ENCODE assay signal across 11 mouse cellular contexts in the genomic region with DNA sequence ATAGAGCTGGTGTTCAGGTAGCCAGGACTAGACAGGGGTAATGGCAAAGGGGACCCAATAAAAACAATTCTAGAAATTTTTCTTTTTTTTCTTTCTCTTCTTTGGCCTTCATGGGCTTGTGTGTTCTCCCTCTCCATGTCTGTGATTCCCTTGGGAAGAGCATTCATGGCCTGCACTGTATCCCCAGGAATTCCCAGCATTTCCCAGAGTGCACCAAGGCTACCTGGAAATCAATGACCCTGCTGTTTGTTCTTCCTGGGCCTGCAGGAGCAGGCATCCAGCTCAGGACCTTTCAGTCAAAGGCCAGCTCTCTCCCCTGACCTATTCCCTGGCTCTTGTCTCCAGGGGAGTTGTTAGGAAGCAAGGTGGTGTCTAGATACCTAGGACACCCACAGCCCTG. TPM values are rescaled to one million over a fixed set of nuclear protein-coding genes. Genes with fewer than 3 reads are reported as not detected.
DNase-seq lines count a peak whose midpoint lies in the region; ATAC-seq and TF ChIP-seq lines count a peak whose summit lies in the region.
"Had no signal": no experiment of that assay in that cellular context is flagged by ENCODE, and none has a peak within 500 bp of the region (broad histone marks: within the 10 kb centered on the region; RNA-seq: fewer than 3 reads in every experiment).

No protein-coding gene starts in this region.

- TF ChIP-seq CTCF in liver, embryonic 14.5 days (IDR thresholded peaks at IDR 0.05; ENCODE audit: low read depth), result no peak

- ATAC-seq in lung, embryonic 15.5 days (ENCODE audit: borderline replicate concordance, extremely low read depth, low FRiP score, low TSS enrichment), result no peak
- ATAC-seq in hindbrain, embryonic 11.5 days (ENCODE audit: low FRiP score), result no peak
- ATAC-seq in liver, embryonic 14.5 days (ENCODE audit: insufficient read depth), result 0 out of 2 replicates have a peak, but pooled peaks have one; percentile 20
- ATAC-seq in inflammation-experienced regulatory T-cells, adult 6 months, result no peak

- no peak overlapping the region for H3K27ac ChIP-seq in lung, embryonic 15.5 days
- no peak overlapping the region for H3K27ac ChIP-seq in hindbrain, embryonic 11.5 days (ENCODE audit: low read depth, low read length)
- H3K27ac ChIP-seq in liver, embryonic 14.5 days, result no peak overlapping the region

- no peaks in the 10 kb centered on the region for H3K36me3 ChIP-seq in lung, embryonic 15.5 days
- H3K36me3 ChIP-seq in hindbrain, embryonic 11.5 days (ENCODE audit: control insufficient read depth, insufficient read depth, low read length), result no peaks in the 10 kb centered on the region
- H3K36me3 ChIP-seq in liver, embryonic 14.5 days (replicated peaks; ENCODE audit: control insufficient read depth, insufficient read depth, low read depth), result no peaks in the 10 kb centered on the region
- H3K36me3 ChIP-seq: G1E had no signal

- no peak for DNase-seq in lung, postnatal 4 days
- DNase-seq in hindbrain, embryonic 11.5 days (ENCODE audit: low spot score), result peak; percentile 12
- peak in 1 of 3 experiments; percentile 12 for DNase-seq in liver, embryonic 14.5 days (ENCODE audit: low read depth in 3 of 3, low spot score in 3 of 3)
- peak; percentile 34 for DNase-seq in yolk sac, embryonic 10.5 days (ENCODE audit: low spot score)
- no peak for DNase-seq in cerebellum, postnatal 25 days
- DNase-seq: cerebellum, adult 11 months; kidney, adult 9 months had no signal

- no peak for TF ChIP-seq EP300 in liver, embryonic 14.5 days (IDR thresholded peaks at IDR 0.05; ENCODE audit: low read depth)

- H3K4me2 ChIP-seq in lung, embryonic 15.5 days, result peak overlapping the region; percentile 97
- H3K4me2 ChIP-seq in hindbrain, embryonic 11.5 days (replicated peaks; ENCODE audit: low read depth, low read length), result peak overlapping the region; percentile 83
- no peak overlapping the region for H3K4me2 ChIP-seq in liver, embryonic 14.5 days (ENCODE audit: low read depth)

- peaks cover 10% of the 10 kb centered on the region; the same call in 1 of the 2 replicates for H3K27me3 ChIP-seq in lung, embryonic 15.5 days
- peaks cover 3% of the 10 kb centered on the region; the same call in 1 of the 2 replicates for H3K27me3 ChIP-seq in hindbrain, embryonic 11.5 days (ENCODE audit: control insufficient read depth, insufficient read depth, low read length)
- peaks cover 21% of the 10 kb centered on the region for H3K27me3 ChIP-seq in liver, embryonic 14.5 days (ENCODE audit: control insufficient read depth, insufficient read depth, low read length)

- peaks cover 23% of the 10 kb centered on the region for H3K4me1 ChIP-seq in lung, embryonic 15.5 days
- H3K4me1 ChIP-seq in hindbrain, embryonic 11.5 days (replicated peaks; ENCODE audit: control insufficient read depth, insufficient read depth, low read length), result peaks cover 2% of the 10 kb centered on the region; the same call in 1 of the 2 replicates
- H3K4me1 ChIP-seq in liver, embryonic 14.5 days (replicated peaks; ENCODE audit: control insufficient read depth in 2 of 2, insufficient read depth in 2 of 2, low read length in 1 of 2), result no peaks in the 10 kb centered on the region

- H3K9ac ChIP-seq in lung, embryonic 15.5 days, result no peak overlapping the region
- no peak overlapping the region for H3K9ac ChIP-seq in hindbrain, embryonic 11.5 days (ENCODE audit: low read depth, low read length)
- H3K9ac ChIP-seq in liver, embryonic 14.5 days (replicated peaks), result no peak overlapping the region

- no peaks in the 10 kb centered on the region for H3K9me3 ChIP-seq in lung, embryonic 15.5 days
- H3K9me3 ChIP-seq in hindbrain, embryonic 11.5 days (ENCODE audit: control insufficient read depth, low read length), result no peaks in the 10 kb centered on the region
- H3K9me3 ChIP-seq in liver, embryonic 14.5 days (ENCODE audit: control insufficient read depth, low read length), result no peaks in the 10 kb centered on the region
- H3K9me3 ChIP-seq: megakaryocyte, embryonic 14.5 days had no signal

- no peak overlapping the region for H3K4me3 ChIP-seq in lung, embryonic 15.5 days
- no peak overlapping the region; the same call in 1 of the 2 replicates for H3K4me3 ChIP-seq in hindbrain, embryonic 11.5 days (ENCODE audit: low read depth, low read length)
- H3K4me3 ChIP-seq in liver, embryonic 14.5 days (ENCODE audit: insufficient read depth in 1 of 2, low read depth in 2 of 2, low read length in 2 of 2), result no peak overlapping the region

RNA-seq across cellular contexts. Expression of gene Sox5, which starts 1.5 kb away (rescaled TPM):
- polyA plus RNA-seq in lung, embryonic 15.5 days (2015; fragmentation: Nextera tagmentation; extraction: Ambion mirVana), result 20.9 and 23.7 TPM in 2 replicates
- 27.1 and 35.0 TPM in 2 replicates for polyA plus RNA-seq in hindbrain, embryonic 11.5 days (2014; fragmentation: Nextera tagmentation; extraction: Ambion mirVana)
- polyA plus RNA-seq in liver, embryonic 14.5 days (2012; rRNA removed), result 0.68 and 1.6 TPM in 2 replicates
- 1.7 and 2.4 TPM in 2 replicates for polyA plus RNA-seq in liver, embryonic 14.5 days (2014; fragmentation: Nextera tagmentation; extraction: Ambion mirVana)
- under 1 TPM in 1 of 3 experiments, not detected in 2; 0.27 TPM for polyA plus RNA-seq in inflammation-experienced regulatory T-cells, adult 6 months (2017; shearing (Covaris generic))
- polyA plus RNA-seq: G1E had no signal

Comparison
In these comparisons a context has a peak if more than half of its experiments do, and no peak if none do; other contexts are left out.
1. DNase-seq: peak in hindbrain, embryonic 11.5 days (single experiment) and yolk sac, embryonic 10.5 days (single experiment); none in lung, postnatal 4 days (0 of 2) and cerebellum, postnatal 25 days (0 of 2).